Mouse (Mus musculus): ENCODE measurements around the gene Icam1. TPM values are rescaled to one million over a fixed set of nuclear protein-coding genes. Genes with fewer than 3 reads are reported as not detected.
A peak's percentile ranks its signal among the peaks of the same experiment; 100 is the strongest.

Gene Icam1
- polyA plus RNA-seq, 1 experiment from 2014 or later: 5.0 TPM

GRCm38 (mm10) chr9:21029291-21030054, 13.7 kb downstream of the Icam1 start, which contains the start of gene Icam4:
Gene Icam4 (plus strand): TSS chr9:21029373.
- Histone ChIP-seq H3K4me3 (peak within 1 kb of the TSS; percentile 34), H3K36me3 (no peaks in the 10 kb centered on the region), H3K9ac (replicated peaks) (no peak within 1 kb of the TSS), H3K4me2 (replicated peaks) (peak within 1 kb of the TSS; percentile 51), H3K27ac (replicated peaks) (no peak within 1 kb of the TSS), H3K4me1 (peaks cover 38% of the 10 kb centered on the region), H3K27me3 (peaks cover 95% of the 10 kb centered on the region), H3K9me3 (no peaks in the 10 kb centered on the region)
- ATAC-seq (ENCODE audit: low FRiP score, low read depth): 0 out of 2 replicates have a peak, but pooled peaks have one; percentile 13
- 2% methylated on average over 36 of the region's 37 CpGs for WGBS

DNA sequence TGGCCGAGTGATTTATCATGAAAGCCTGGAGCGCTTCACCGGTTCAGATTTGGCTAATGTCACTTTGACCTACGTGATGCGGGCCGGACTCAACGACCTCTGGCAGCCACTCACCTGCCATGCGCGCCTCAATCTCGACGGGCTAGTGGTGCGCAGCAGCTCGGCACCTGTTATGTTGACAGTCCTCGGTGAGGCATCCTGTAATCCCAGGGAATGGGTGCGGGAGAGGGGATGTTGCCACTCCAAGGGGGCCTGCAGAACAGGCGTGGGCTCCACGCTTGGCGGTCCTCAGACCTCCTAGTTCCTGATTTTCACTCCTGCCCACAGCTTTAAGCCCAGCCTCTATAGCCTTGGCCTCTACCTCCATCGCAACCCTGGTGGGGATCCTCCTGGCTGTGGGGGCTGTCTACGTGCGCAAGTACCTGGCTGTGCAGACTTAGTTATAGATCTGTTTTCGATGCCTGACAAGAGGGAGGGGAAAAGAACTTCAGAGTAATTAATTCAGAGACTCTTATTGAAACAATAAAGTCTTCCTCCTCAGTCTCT, 14.3 kb downstream of the Icam1 start:
- Histone ChIP-seq H3K36me3 (no peaks in the 10 kb centered on the region), H3K9ac (replicated peaks) (no peak overlapping the region), H3K4me2 (replicated peaks) (peak overlapping the region; percentile 51; the same call in 1 of the 2 replicates), H3K4me3 (0 out of 2 replicates have a peak overlapping the region, but pooled peaks have one; percentile 34), H3K4me1 (peaks cover 38% of the 10 kb centered on the region), H3K9me3 (no peaks in the 10 kb centered on the region), H3K27ac (replicated peaks) (no peak overlapping the region), H3K27me3 (peaks cover 98% of the 10 kb centered on the region)
- ATAC-seq (ENCODE audit: low FRiP score, low read depth): no peak
- WGBS: 22% methylated on average over 22 of the region's 22 CpGs

GRCm38 (mm10) chr9:21030781-21031250, 15.0 kb downstream of the Icam1 start:
- H3K27me3 ChIP-seq: peaks cover 98% of the 10 kb centered on the region
- H3K9ac ChIP-seq (replicated peaks): no peak overlapping the region
- WGBS: 0% methylated on average over 13 of the region's 13 CpGs
- H3K4me2 ChIP-seq (replicated peaks): peak overlapping the region; percentile 75
- no peak overlapping the region for H3K27ac ChIP-seq (replicated peaks)
- no peaks in the 10 kb centered on the region for H3K9me3 ChIP-seq
- H3K4me1 ChIP-seq: peaks cover 38% of the 10 kb centered on the region
- H3K36me3 ChIP-seq: no peaks in the 10 kb centered on the region
- 0 out of 2 replicates have a peak, but pooled peaks have one; percentile 39 for ATAC-seq (ENCODE audit: low FRiP score, low read depth)
- H3K4me3 ChIP-seq: peak overlapping the region; percentile 46

DNA sequence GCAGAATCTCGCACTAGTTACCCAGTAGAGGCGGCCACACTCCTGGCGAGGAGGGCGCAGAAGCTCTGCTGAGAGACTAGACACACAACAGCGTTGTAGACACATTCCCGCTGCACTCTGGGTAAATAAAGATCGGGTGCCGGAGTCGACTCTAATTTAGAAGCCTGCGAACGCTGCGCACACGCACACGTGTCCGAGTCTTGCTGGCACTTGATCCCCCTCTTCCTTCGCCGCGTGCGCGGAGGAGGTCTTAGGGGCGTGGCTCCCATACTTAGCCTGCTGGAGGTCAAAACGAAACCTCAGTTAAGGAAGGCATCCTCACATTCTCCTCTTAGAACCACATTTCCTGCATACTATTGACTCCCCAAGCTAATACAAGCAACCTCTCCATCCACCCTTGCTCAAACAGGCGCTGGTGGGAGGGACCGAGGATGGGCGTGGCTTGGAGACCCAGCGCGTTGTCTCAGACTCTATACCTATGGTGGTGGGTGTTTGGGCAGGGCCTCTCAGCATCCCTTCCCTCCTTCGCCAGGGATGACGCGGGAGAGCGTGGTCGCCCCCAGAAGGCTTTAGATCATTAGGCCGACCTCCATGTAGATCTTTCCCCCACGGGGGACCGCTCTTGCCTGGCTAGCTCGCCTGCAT, 15.6 kb downstream of the Icam1 start:
- Histone ChIP-seq H3K36me3 (no peaks in the 10 kb centered on the region), H3K9ac (replicated peaks) (peak overlapping the region; percentile 50), H3K4me2 (replicated peaks) (peak overlapping the region; percentile 75), H3K9me3 (no peaks in the 10 kb centered on the region), H3K27me3 (peaks cover 99% of the 10 kb centered on the region), H3K4me3 (peak overlapping the region; percentile 46), H3K4me1 (peaks cover 38% of the 10 kb centered on the region), H3K27ac (replicated peaks) (no peak overlapping the region)
- ATAC-seq (ENCODE audit: low FRiP score, low read depth): peak; percentile 55
- WGBS: under 1% methylated on average over 36 of the region's 36 CpGs

- Histone ChIP-seq H3K4me1 (peaks cover 38% of the 10 kb centered on the region), H3K27ac (replicated peaks) (no peak within 1 kb of the TSS), H3K9ac (replicated peaks) (peak within 1 kb of the TSS; percentile 50), H3K36me3 (no peaks in the 10 kb centered on the region), H3K4me3 (peak within 1 kb of the TSS; percentile 46), H3K9me3 (no peaks in the 10 kb centered on the region), H3K4me2 (replicated peaks) (peak within 1 kb of the TSS; percentile 75), H3K27me3 (peaks cover 99% of the 10 kb centered on the region)
- peak; percentile 31 for ATAC-seq (ENCODE audit: low FRiP score, low read depth)
- WGBS: under 1% methylated on average over 35 of the region's 35 CpGs
These were observed 16.1 kb downstream of the Icam1 start, which contains the start of gene Icam5 for GRCm38 (mm10) chr9:21031896-21032351. Gene Icam5 (plus strand): TSS chr9:21032073.

- H3K4me1 ChIP-seq: peaks cover 42% of the 10 kb centered on the region
- ATAC-seq (ENCODE audit: low FRiP score, low read depth): no peak
- H3K27me3 ChIP-seq: peaks cover 99% of the 10 kb centered on the region
- H3K36me3 ChIP-seq: no peaks in the 10 kb centered on the region
- peak overlapping the region; percentile 46 for H3K4me3 ChIP-seq
- H3K9me3 ChIP-seq: no peaks in the 10 kb centered on the region
- peak overlapping the region; percentile 75 for H3K4me2 ChIP-seq (replicated peaks)
- H3K27ac ChIP-seq (replicated peaks): no peak overlapping the region
- H3K9ac ChIP-seq (replicated peaks): 0 out of 2 replicates have a peak overlapping the region, but pooled peaks have one; percentile 50
- WGBS: 2% methylated on average over 7 of the region's 7 CpGs
These were observed 16.7 kb downstream of the Icam1 start for GRCm38 (mm10) chr9:21032491-21032890.

DNA sequence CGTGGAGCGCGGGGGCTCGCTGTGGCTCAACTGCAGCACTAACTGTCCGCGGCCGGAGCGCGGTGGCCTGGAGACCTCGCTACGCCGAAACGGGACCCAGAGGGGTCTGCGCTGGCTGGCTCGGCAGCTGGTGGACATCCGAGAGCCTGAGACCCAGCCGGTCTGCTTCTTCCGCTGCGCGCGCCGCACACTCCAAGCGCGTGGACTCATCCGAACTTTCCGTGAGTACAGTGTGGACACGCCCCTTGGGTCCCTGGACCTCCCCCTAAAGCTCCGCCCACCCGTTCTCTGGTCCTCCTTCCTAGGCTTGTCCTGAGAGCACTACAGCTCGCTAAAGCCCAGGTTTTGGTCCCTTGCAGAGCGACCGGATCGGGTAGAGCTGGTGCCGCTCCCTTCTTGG, 17.4 kb downstream of the Icam1 start:
- Histone ChIP-seq H3K4me1 (peaks cover 45% of the 10 kb centered on the region), H3K4me3 (peak overlapping the region; percentile 46), H3K27me3 (peaks cover 99% of the 10 kb centered on the region), H3K4me2 (replicated peaks) (peak overlapping the region; percentile 59), H3K9me3 (no peaks in the 10 kb centered on the region), H3K27ac (replicated peaks) (no peak overlapping the region), H3K36me3 (no peaks in the 10 kb centered on the region), H3K9ac (replicated peaks) (no peak overlapping the region)
- WGBS: 1% methylated on average over 34 of the region's 34 CpGs
- no peak for ATAC-seq (ENCODE audit: low FRiP score, low read depth)

DNA sequence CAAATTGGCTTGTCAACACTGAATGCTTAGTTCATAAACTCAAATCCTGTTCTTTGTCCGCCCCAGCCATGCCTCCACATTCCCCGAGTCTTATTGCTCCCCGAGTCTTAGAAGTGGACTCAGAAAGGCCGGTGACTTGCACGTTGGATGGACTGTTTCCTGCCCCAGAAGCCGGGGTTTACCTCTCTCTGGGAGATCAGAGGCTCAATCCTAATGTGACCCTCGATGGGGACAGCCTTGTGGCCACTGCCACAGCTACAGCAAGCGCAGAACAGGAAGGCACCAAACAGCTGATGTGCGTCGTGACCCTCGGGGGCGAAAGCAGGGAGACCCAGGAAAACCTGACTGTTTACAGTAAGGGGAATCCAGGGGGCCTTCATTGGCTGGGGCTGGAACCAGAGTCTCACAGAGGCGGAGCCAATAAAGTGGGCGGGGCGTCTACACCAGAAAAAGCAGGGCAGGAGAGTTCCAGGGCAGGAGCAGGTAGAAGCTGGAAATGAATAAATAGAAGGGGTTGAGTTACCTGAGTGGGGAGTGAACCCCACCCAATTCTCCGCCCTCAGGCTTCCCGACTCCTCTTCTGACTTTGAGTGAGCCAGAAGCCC, 18.8 kb downstream of the Icam1 start:
- H3K36me3 ChIP-seq: no peaks in the 10 kb centered on the region
- H3K4me3 ChIP-seq: no peak overlapping the region
- WGBS: 3% methylated on average over 17 of the region's 17 CpGs
- H3K9me3 ChIP-seq: no peaks in the 10 kb centered on the region
- no peak for ATAC-seq (ENCODE audit: low FRiP score, low read depth)
- H3K4me2 ChIP-seq (replicated peaks): no peak overlapping the region
- H3K9ac ChIP-seq (replicated peaks): no peak overlapping the region
- H3K27me3 ChIP-seq: peaks cover 99% of the 10 kb centered on the region
- H3K27ac ChIP-seq (replicated peaks): no peak overlapping the region
- peaks cover 39% of the 10 kb centered on the region for H3K4me1 ChIP-seq

DNA sequence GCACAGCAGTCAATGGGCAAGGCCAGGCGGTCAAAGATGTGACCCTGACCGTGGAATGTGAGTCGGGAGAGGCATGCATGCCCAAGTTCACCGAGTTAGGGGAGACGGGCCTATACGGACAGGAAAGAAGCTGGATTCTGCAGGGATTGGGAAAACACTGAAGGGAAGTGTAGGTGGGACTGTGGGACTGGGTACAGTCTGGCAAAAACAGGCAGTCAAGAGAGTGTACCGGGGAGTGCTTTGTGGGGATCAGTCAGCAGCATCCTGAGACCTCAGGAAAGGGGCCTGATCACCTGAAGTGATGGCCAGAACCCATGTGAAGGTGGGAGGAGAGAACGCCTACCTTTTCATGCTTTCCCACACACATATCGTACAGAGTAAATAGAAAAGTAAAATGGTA, 19.8 kb downstream of the Icam1 start:
- Histone ChIP-seq H3K4me3 (no peak overlapping the region), H3K27me3 (peaks cover 99% of the 10 kb centered on the region), H3K27ac (replicated peaks) (no peak overlapping the region), H3K4me1 (peaks cover 38% of the 10 kb centered on the region), H3K36me3 (no peaks in the 10 kb centered on the region), H3K9ac (replicated peaks) (no peak overlapping the region), H3K9me3 (no peaks in the 10 kb centered on the region), H3K4me2 (replicated peaks) (no peak overlapping the region)
- 18% methylated on average over 9 of the region's 9 CpGs for WGBS
- no peak for ATAC-seq (ENCODE audit: low FRiP score, low read depth)

DNA sequence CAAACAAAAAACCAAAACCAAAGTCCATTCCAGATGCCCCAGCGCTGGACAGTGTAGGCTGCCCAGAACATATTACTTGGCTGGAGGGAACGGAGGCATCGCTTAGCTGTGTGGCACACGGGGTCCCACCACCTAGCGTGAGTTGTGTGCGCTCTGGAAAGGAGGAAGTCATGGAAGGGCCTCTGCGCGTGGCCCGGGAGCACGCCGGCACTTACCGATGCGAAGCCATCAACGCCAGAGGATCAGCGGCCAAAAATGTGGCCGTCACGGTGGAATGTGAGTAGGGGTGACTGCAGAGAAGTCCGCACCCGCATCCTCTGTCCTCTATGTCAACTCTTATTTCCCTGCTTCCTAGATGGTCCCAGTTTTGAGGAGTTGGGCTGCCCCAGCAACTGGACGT, 20.4 kb downstream of the Icam1 start:
- Histone ChIP-seq H3K27me3 (peaks cover 99% of the 10 kb centered on the region), H3K9me3 (no peaks in the 10 kb centered on the region), H3K9ac (replicated peaks) (no peak overlapping the region), H3K4me3 (no peak overlapping the region), H3K27ac (replicated peaks) (no peak overlapping the region), H3K36me3 (no peaks in the 10 kb centered on the region), H3K4me2 (replicated peaks) (no peak overlapping the region), H3K4me1 (peaks cover 33% of the 10 kb centered on the region)
- WGBS: 6% methylated on average over 20 of the region's 20 CpGs
- no peak for ATAC-seq (ENCODE audit: low FRiP score, low read depth)

DNA sequence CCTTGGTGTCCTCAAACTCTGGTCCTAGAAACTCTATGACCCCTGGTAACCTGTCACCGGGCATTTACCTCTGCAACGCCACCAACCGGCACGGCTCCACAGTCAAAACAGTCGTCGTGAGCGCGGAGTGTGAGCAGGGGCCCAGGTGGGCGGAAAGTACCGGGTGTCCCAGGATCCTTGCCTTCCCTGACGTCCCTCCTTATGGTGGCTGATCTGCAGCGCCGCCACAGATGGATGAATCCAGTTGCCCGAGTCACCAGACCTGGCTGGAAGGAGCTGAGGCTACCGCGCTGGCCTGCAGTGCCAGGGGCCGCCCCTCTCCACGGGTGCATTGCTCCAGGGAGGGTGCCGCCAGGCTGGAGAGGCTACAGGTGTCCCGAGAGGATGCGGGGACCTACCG, 20.9 kb downstream of the Icam1 start:
- no peak overlapping the region for H3K27ac ChIP-seq (replicated peaks)
- H3K4me1 ChIP-seq: peaks cover 28% of the 10 kb centered on the region
- H3K4me2 ChIP-seq (replicated peaks): peak overlapping the region; percentile 52; the same call in 1 of the 2 replicates
- no peak overlapping the region for H3K9ac ChIP-seq (replicated peaks)
- no peaks in the 10 kb centered on the region for H3K36me3 ChIP-seq
- H3K4me3 ChIP-seq: peak overlapping the region; percentile 5; the same call in 1 of the 2 replicates
- WGBS: under 1% methylated on average over 22 of the region's 22 CpGs
- no peak for ATAC-seq (ENCODE audit: low FRiP score, low read depth)
- H3K27me3 ChIP-seq: peaks cover 95% of the 10 kb centered on the region
- no peaks in the 10 kb centered on the region for H3K9me3 ChIP-seq

Data from midbrain, embryonic 12.5 days (tissue).